In genomic region chr12:29290591-29291351, GRCm38 (mm10) we compare ENCODE assay signal across 8 mouse cellular contexts.
DNase-seq lines count a peak whose midpoint lies in the region; ATAC-seq lines count a peak whose summit lies in the region.

No protein-coding gene starts in this region.

- peak overlapping the region; percentile 62; the same call in 1 of the 2 replicates for H3K27ac ChIP-seq in intestine, embryonic 14.5 days (ENCODE audit: low read depth)

- peak; percentile 80 to 82 for DNase-seq in adrenal gland, adult 18-20 months (ENCODE audit: low spot score in 2 of 2)
- peak; percentile 98 for DNase-seq in embryo, embryonic 10.5 days (ENCODE audit: low spot score)
- DNase-seq in gastrocnemius, postnatal 36 days = peak; percentile 90 to 93
- DNase-seq in intestine, embryonic 14.5 days (ENCODE audit: low spot score) = peak; percentile 93
- DNase-seq in left cerebral cortex, postnatal 10 days (ENCODE audit: extremely low spot score in 1 of 2, low spot score in 2 of 2) = peak; percentile 96 to 98
- DNase-seq in right cerebral cortex, postnatal 10 days (ENCODE audit: low spot score in 2 of 2) = peak; percentile 98 to 99
- DNase-seq in urinary bladder, postnatal 14 days (ENCODE audit: low spot score) = peak; percentile 95

- H3K4me2 ChIP-seq in intestine, embryonic 14.5 days (ENCODE audit: low read length) = peak overlapping the region; percentile 60

- no peaks in the 10 kb centered on the region; the same call in 1 of the 2 replicates for H3K4me1 ChIP-seq in intestine, embryonic 14.5 days (replicated peaks; ENCODE audit: control insufficient read depth, insufficient read depth, low read length)

- peak overlapping the region; percentile 55 for H3K9ac ChIP-seq in intestine, embryonic 14.5 days (ENCODE audit: low read length)

- no peaks in the 10 kb centered on the region for H3K9me3 ChIP-seq in intestine, embryonic 14.5 days (ENCODE audit: control insufficient read depth, low read length)

- 10% methylated on average over 23 of the region's 23 CpGs for WGBS in intestine, embryonic 14.5 days

- H3K27me3 ChIP-seq in intestine, embryonic 14.5 days (replicated peaks; ENCODE audit: control insufficient read depth, insufficient read depth, low read length) = no peaks in the 10 kb centered on the region

- H3K4me3 ChIP-seq in intestine, embryonic 14.5 days (ENCODE audit: low read depth, low read length) = peak overlapping the region; percentile 42

- no peaks in the 10 kb centered on the region for H3K36me3 ChIP-seq in intestine, embryonic 14.5 days (ENCODE audit: control insufficient read depth, insufficient read depth, low read length)

- intact Hi-C loops in gastrocnemius, postnatal 36 days (cut with DNase I) = no loop called here
- intact Hi-C loops in left cerebral cortex, postnatal 10 days (cut with DNase I) = no loop called here

- ATAC-seq in intestine, embryonic 14.5 days (replicated peaks; ENCODE audit: low FRiP score, low TSS enrichment, low read depth) = peak; percentile 99
- ATAC-seq in megakaryocyte progenitor cell, adult 5-6 weeks (replicated peaks; ENCODE audit: poor library complexity) = peak; percentile 100

Comparison
In these comparisons a context has a peak if more than half of its experiments do, and no peak if none do; other contexts are left out.
1. Peak in every context shown above with its lines: DNase-seq, ATAC-seq, H3K4me3 ChIP-seq and H3K27ac ChIP-seq.